Mouse (Mus musculus) CD4-positive, CD25-positive, alpha-beta regulatory T cell, adult 2 months (primary cell): ENCODE data around the gene Ddx49.

ENCODE experiments used
- DNase-seq: peaks from one replicate; pipeline ENCODE4 v3.0.0-alpha.2; 2012; ENCODE audit warnings: low read depth, low spot score

Ddx49 gene

DNA sequence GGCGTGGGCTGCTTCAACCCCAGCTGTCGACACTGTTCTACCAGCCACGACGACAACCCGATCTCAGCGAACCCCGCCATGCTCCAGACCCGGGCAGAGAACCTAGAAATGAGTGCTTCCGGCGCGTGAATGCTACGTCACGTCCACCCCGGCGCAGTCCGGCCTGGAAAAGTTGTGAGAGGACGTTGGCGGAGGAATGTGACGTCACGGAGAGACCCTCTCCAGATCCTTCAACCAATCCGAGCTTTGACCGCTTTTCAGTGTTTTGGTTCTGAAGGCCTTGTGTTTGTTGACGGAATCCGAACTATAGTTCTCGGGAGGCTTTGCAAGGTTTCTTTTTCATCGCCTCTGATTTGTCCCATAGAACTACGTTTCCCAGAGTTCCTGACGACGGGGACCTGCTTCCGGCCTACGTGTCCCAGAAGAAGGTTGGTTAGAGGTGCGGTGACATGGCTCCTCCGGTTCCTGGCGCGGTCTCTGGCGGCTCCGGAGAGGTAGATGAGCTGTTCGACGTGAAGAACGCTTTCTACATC, at the start of gene Ddx49, which contains the start of gene Cope:
Gene Ddx49 (minus strand): TSS at position 132 of the 533 bp plus-strand sequence.
Gene Cope (plus strand): TSS at position 161 of the 533 bp plus-strand sequence.
- DNase-seq: peak; percentile 95

GRCm38 (mm10) chr8:70352000-70352384, 49.7 kb upstream of the Ddx49 start:
- DNase-seq: no peak

GRCm38 (mm10) chr8:70351035-70351999, 49.0 kb upstream of the Ddx49 start:
- peak; percentile 29 for DNase-seq

DNA sequence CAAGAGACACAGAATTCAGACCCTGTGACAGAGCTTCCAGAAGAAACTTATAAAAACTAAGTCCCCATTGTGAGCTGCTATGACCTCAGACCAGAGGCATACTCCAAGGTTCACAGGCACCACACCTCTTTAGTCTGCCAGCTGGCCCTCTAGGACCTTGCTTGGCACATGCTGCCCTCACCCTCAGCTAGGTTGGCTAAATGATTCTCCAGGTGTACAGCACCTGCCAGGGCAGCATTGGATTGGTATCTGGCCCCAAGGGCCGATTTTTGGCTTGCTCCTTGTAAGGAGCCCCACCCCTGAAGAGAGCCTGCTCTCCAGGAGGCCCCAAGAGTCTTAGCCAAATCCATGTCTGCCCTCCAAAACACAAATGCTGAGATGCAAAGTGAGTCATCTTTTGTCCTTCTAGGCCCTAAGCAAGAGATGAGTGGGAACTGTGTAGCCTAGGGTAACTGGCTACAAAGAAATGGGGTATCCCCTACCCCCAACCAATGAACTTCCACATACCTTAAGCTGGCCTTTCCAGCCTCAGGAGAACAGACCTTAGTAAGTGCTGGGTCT, 45.7 kb upstream of the Ddx49 start:
- no peak for DNase-seq

- DNase-seq: no peak
These were observed 45.2 kb upstream of the Ddx49 start for GRCm38 (mm10) chr8:70347443-70347842.

GRCm38 (mm10) chr8:70344279-70344678, 42.0 kb upstream of the Ddx49 start:
- DNase-seq: no peak

DNA sequence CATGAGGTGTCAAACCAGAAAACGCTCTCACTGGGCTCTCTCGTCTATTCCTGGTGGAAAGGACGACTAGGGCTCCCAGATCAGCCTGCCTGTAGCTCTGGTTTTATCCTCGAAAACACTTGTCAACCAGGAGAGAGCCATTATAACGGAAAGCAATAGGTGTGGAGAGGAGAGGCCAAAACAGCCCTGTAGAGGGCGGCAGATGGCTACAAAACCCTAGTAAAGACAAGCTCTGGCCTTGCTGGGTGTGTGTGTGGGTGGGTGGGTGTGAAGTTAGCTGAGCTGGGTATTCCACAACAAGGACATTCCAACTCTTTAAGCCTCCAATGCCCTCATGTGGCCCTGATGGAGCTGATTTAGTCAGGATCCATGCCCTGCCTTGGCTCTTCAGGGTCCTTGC, 41.4 kb upstream of the Ddx49 start:
- DNase-seq: peak; percentile 56

DNA sequence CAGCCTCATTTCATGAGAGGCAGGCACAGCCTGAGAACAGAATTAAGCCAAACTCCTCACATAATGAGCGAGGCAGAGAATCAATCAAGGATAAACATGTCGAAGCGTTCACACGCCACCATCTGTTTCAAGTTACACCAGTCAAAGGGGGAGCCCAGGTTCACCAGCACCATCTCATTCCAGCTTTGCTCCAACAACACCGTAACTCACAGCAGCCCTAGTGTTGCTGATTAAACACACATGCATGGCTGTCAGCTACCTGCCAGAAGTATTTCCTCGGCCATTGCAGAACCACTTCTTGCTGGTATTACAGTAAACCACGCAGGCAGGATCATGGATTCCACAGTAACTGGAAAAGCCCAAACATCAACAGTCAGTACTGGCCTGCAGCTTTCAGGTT, 40.8 kb upstream of the Ddx49 start:
- no peak for DNase-seq

- no peak for DNase-seq
These were observed 39.7 kb upstream of the Ddx49 start for GRCm38 (mm10) chr8:70342007-70342406.

- DNase-seq: no peak
These were observed 38.4 kb upstream of the Ddx49 start for GRCm38 (mm10) chr8:70340659-70341058.

- DNase-seq: no peak
These were observed 36.6 kb upstream of the Ddx49 start for GRCm38 (mm10) chr8:70338931-70339330.

DNA sequence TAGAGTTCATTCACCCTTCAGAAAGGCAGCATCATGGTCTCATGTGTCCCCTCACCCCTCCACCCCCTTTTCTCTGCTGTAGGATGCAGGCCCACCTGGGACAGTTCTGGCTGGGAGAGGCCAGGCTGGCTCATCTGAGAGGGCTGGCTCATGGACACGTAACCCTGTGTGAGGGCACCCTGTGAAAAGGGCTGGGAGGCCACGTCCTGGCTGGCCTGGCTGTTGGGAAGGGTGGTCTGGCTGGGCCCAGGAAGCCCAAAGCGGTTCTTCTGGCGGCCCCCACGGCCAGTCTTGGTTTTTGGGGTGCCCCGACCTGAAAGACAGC, 30.6 kb upstream of the Ddx49 start:
- DNase-seq: no peak

DNA sequence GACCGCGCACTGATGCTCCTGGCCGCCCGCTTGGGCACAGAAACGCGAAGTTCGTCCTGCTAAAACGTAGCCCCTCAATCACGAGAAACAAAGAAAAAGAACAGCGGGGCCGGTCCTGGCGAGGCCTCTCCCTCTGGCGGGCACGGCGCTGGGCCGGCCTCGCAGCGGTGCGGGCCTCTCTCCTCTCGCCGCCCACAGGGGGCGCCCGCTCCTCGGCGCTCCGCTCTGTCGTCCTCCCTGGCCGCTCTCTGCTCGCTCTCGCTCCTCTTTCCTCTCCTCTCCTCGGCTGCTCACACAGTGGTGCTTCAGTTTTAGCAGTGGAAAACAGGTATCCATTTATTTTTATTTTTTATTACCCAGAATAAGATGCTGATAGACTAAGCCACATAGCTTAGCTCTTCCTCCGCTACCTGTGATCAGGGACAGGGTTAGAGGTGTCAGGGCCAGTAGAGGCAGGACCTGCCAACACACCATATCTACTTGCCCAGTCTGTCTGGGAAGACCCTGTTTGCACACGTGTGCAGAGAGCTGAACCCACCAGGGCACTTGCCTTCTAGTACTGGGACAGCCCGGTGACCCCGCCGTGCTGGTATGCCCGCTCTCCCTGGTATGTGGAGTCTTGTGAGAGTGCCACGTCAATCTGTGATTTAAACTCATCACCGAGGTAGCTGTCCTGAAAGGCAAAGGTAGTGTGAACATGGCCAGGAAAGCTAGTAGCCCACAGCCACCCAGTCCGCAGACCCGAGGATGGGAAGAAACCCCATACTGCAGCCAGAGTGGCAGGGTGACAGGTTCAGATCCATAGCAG, 30.0 kb upstream of the Ddx49 start:
- no peak for DNase-seq

GRCm38 (mm10) chr8:70331526-70331925, 29.2 kb upstream of the Ddx49 start:
- DNase-seq: no peak

- no peak for DNase-seq
These were observed 28.6 kb upstream of the Ddx49 start for GRCm38 (mm10) chr8:70330741-70331364.

DNA sequence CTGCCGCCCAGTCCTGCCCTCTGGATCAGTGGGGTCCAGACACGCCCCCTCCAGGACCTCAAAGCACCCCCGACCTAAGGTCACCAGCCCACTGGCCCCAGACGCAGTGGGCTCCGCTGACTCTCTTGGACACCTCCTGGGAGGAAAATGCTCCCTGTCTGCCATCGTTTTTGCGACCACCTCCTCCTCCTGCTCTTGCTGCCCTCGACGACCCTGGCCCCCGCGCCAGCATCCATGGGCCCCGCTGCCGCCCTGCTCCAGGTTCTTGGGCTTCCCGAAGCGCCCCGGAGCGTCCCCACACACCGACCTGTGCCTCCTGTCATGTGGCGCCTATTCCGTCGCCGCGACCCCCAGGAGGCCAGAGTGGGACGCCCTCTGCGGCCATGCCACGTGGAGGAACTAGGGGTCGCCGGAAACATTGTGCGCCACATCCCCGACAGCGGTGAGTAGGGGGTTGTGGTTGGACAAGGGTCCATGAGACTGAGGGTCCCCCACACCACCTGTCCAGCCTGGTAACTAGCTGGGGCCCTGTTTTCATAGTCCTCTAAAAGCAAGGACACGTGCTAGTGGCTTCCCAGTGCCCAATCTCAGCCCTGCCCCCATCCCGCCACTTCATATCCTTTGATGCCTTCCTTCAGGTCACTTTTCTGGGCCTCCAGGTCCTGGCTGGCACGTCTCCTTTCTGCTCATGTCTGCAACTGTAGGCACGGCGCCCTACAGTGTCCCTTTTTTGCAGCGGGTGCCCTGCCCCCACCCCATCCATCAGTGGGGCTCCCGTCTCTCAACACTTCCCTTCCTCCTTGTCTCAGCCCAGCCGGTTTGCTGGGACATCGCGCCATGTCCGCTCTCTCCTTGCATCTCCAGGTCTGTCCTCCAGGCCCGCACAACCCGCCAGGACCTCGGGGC, 27.8 kb upstream of the Ddx49 start:
- DNase-seq: no peak

DNA sequence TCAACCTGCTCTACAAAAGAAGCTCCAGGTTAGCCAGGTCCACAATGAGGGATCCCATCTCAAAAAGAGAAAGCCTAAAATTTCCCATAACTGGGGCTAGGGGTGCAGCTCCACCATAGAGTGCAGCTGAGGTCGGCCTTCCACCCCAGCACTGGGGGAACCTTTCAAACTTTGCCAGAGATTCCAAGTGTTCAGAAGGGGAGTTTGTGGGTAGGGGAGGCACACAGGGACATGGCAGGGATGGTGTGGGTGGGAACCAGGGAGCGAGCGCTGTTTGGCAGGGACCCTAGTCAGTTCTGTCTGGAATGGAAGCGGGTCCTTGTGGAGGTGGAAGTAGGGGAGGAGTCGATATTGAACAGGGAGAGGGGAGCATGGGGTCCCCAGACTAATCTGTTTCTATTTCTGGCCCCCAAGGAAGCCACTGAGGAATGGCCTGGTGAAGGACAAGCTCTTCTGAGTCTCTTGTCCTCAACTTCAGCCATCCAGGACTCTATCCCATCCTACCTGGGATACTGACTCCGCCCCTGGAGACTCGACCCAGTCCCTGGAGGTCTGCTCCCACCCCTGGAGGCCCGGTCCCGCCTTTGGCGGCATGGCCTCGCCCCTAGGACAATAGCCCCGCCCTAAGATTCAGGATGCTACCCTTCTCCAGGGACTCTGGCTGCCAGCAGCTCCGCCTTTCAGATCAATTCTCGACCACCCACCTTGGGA, 27.0 kb upstream of the Ddx49 start, which contains the start of gene Gdf1:
Gene Gdf1 (plus strand): TSS at position 694 of the 711 bp plus-strand sequence.
- DNase-seq: no peak

GRCm38 (mm10) chr8:70327512-70327911, 25.2 kb upstream of the Ddx49 start:
- no peak for DNase-seq

- DNase-seq: no peak
These were observed 21.4 kb upstream of the Ddx49 start for GRCm38 (mm10) chr8:70323716-70324115.

GRCm38 (mm10) chr8:70317872-70318271, 15.6 kb upstream of the Ddx49 start:
- DNase-seq: no peak
